Mouse (Mus musculus) natural killer cell, adult 2 months (primary cell): ENCODE data around the gene Sstr2.

Experiments
- DNase-seq, 2 experiments: peaks; one replicate each; pipeline ENCODE4 v3.0.0; 2022; ENCODE audit warnings: low spot score in 2 of 2

Sstr2 gene

DNA sequence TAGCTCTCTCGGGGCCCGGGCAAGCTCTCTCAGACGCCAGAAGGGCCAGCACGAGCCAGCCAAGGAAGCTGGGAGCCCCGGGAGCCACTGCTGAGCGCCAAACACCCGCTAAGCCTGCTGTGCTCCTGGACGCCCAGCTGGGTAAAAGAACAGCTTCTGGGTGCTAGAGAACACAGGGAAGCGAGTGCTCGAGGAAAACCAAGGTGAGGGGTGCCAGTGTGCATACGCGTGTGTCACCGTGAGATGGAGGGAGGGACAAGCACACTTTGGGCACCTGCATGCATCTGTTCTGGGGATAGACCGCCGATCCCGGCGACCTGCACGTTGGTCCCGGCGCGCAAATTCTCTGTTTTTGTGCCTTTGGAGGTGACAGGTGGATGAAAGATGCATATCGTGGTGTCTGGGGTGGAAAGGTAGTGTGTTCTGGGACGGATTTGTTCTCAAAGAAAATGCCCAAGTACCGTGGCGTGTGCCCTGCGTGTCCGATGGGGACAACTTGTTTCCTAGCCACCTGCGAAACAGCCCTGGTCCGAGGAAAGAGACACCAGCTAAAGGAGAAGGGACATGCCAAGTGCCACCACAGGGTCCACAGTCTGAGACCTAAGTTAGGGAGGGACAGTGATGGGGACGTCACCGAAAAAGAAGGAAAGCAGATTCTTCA, 408 bp downstream of the Sstr2 start:
- no peak for DNase-seq

DNA sequence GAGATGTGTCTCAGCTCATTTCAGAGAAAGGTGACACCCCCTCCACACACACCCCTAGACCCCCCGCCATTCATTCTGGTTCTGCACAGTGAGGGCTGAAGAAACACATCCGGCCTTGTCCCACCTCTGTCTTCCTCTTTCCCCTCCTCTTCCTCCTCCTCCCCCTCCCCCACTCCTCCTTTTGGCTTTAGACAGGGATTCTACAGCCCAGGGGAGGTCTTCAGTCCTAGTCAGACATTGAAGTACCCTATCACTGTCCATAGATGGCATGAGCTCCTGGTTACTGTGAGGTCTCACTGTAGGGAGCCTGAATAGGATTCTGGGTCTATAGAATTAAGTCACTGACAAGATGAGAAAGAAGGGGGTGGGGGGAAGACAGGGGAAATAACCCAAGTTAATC, 1.9 kb downstream of the Sstr2 start:
- DNase-seq, result no peak

DNA sequence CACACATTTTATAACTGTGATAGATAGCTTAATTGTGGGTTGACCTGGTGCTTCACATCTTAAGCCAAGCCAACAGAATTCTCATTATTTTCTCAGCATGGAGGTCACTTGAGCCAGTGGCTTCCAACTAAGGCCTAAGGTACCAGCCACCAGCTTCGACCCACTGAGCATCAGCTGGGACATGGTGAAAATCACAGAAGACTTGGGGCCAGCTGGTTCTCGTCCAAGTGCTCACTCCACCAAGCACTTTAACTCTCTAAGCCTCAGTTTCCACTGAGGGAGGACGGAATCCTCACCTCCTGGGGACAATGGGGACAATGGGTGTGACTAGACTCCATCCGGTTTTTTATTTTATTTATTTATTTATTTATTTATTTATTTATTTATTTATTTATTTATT, 2.9 kb downstream of the Sstr2 start:
- DNase-seq, result no peak

DNA sequence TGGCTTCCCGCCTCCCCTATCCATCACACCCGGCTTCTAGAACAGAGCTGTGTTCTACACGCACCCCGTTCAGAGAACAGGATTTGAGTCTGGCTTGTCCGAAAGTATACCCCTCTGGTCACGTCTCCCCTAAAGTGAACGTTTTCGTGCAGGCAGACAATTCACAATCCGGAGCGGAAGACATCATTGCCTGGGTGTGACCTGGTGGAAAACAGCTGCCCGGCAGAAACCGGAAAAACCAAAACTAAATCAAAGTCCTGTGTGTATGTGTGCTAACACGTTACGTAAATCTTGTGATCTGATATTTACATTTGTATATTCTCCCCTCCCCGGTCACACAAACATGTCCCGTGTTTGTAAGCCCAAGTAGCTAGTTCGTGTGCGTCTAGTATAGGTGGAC, 6.3 kb downstream of the Sstr2 start:
- no peak for DNase-seq

DNA sequence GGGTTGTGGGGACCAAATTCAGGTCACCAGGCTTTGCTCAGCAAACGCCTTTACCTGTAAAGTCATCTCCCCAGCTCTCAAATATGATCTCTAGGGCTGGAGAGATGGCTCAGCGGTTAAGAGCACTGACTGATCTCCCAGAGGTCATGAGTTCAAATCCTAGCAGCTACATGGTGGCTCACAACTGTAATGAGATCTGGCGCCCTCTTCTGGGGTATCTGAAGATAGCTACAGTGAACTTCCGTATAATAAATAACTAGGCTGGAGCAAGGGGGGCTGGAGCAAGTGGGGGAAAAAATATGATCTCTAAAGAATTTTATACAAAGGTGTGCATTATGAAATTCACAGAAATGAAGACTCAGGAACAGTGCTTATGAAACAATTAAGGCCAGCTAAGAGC, 8.6 kb downstream of the Sstr2 start:
- DNase-seq, result no peak

DNA sequence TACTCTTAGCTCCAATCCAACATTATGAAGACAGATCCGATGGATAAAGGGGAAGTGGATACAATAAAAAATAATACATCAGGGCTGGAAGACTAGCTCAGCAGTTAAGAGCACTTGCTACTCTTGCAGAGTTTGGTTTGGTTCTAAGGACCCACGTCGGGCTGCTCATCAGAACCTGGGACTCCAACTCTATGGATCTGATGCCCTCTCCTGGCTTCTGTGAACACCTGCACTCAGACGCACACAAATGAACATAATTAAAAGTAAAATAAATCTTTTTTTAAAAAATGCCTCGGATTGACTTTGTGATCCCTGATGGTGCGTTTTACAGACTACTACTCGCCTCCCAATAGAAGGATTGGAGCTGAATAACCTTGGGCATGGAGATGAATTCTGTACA, 11.5 kb downstream of the Sstr2 start:
- DNase-seq, result no peak

DNA sequence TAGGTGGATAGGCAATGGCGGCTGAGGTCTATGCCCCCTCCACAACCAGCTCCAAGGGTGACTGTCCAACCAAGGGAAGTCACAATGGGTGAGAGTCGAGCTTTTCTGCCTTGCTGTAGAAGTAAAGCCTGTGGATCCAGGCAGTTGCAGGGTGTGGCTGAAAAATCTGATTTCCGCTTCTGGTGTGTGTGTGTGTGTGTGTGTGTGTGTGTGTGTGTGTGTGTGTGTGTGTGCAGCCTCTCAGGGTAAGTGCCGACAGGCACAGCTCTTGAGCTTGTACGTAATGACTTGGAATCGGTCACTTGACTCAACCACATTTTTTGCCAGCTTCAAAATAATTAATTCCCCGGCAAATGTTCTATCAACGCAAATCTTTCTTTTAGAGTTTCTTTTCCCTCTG, 12.2 kb downstream of the Sstr2 start:
- no peak for DNase-seq

DNA sequence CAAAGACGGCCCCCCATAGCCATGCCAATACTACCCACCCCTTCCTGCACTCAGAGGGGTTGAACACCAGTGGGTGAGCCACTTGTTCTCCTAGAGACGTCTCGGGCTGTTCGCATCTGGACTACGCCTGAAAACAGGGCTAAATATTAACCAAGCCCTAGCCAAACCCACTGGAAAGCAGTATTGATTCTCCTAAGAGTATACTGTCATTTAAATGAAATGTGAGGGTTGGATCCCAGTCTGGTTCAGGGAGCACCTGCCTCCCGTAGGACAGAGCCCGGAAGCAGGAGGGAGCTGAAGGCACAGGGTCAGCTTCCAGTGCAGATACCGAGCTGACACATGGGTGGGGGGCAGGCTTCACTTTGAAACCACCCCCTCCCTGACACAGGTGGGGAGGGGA, 12.7 kb downstream of the Sstr2 start:
- DNase-seq, result no peak

DNA sequence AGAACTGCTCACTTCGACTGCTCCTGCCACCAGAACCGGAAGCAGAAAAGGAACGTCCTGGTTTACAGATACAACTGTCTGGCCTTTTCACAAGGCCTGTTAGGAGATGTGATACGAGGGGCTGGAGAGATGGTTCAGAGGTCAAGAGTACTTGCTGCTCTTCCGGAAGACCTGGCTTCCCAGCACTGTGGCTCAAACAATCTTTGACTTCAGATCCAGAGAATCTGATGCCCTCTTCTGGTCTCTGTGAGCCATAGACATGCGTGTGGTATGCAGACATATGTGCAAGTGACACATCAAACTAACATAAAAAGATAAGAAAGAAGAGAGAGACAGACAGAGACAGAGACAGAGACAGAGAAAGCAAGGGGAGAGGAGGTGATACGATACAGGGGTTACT, 13.2 kb downstream of the Sstr2 start:
- no peak for DNase-seq

DNA sequence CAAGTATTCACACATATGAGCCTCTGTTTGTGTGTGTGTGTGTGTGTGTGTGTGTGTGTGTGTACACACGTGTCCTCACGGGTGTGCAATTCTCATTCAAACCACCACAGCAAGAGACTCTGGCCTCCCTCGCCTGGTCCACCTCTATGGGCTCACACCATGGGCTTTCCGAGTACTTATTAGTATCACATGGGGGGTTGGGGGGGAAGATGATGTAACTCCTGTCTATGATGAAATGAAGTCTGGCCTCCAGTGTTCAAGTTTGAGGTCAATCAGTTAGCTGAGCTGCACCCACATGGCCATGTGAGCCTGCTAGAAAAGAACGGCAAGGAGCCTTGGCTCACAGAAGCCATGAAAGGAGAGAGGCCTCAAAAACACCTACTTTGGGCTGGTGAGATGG, 14.3 kb downstream of the Sstr2 start:
- no peak for DNase-seq

DNA sequence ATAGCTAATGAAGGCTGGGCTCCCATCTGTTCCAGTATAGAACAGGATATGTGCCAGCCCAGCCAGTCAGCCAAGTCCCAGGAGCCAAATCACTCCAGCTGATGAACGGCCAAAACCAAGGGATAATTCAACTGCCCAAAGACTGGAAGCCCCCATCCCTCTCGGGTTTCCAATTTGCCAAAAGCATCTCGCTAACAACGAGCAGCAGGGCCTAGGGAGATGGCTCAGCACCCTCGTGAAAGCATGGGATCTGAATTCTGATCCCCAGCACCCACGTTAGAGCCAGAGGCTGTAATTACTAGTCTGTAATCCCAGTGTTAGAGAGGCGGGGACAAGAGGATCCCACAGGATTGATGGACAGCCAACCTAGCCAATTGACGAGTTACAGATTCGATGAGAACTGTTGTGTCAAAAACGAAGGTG, 15.6 kb downstream of the Sstr2 start:
- DNase-seq, result no peak

DNA sequence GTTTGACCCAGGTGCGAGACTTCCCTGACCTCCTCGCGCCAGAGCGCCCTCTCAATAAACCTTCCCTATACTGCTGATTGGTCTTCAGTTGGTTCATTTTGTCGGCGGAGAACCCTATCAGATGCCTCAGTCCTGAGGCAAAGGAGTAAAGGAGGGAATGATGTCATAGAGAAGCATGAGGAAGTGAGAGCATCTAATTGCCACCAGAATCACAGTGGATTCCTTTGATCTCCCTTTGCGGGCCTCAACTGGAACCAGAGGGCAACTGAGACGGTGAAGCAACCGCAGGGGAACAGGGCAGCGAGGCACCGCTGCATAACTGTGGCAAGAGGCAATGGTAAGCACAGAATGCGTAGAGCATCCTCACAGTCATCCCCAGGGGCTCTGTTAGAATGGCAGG, 19.5 kb downstream of the Sstr2 start:
- no peak for DNase-seq

DNA sequence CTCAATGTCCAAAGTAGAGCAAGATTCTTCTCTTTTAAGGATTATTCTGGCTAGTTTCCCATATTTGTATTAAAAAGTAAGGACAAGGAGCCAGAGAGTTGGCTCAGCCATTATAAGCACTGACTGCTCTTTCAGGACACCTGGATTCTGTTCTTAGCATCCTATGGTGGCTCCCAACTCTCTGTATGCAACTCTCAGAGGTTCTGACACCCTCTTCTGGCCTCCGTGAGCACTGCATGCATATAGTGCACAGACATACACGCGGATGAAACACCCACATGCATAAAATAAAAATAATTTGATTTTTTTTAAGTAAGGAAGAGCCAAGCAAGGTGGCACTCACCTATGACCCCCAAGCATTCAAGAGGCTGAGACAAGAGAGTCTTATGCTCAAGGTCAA, 26.0 kb downstream of the Sstr2 start:
- no peak for DNase-seq

DNA sequence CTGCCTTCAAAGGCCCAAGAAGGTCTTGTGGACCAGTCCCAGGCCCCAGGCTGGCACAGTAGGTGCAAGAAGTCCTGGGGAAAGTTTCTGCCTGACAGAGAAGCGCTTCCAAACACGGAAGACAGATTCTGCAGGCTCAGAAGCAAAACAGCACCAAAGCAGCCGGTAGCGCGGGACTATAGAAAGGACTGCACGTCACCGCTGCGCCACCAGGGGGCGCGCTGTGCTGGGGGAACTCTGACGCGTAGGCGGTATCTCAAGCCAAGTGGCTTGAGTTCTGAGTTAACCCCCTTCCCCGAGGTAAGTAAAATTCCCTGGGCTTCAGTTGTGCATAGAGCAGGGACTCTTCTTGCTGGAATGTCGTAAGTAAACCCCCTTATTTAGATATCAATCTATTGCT, 29.0 kb downstream of the Sstr2 start:
- DNase-seq, result peak; percentile 71 to 81

DNA sequence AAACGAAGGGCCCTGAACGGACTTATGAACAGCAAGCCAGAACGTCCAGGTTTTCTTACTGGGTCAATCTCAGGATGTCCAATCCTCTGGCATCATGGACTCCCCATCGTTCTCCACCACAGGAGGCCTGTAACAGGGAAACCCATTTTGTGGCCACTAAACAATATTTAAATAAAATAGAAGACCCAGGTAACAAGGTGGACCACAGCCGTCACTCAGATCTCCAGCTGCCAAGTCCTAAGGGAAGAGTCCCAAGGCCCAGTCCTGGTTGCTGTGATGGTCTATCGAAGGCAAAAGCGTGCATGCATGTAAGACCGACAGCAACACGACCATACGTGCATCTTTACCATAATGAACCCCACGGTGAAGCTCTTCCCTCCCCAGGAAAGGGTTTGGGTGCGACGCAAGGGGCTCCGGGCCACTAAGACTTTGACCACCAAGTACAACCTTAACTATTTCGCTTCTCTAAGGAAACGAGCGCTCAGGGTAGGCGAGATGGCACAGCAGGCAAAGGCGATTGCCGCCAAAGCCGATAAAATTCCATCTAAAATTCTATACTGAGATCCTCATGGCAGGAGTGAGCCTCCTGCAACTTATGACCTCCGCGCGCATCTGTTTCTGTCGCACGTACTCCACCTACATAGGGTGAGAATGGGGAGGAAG, 29.7 kb downstream of the Sstr2 start, which contains the start of gene Cog1:
TSS of gene Cog1 (plus strand) at position 480 of the 663 bp plus-strand sequence.
- DNase-seq, result no peak

DNA sequence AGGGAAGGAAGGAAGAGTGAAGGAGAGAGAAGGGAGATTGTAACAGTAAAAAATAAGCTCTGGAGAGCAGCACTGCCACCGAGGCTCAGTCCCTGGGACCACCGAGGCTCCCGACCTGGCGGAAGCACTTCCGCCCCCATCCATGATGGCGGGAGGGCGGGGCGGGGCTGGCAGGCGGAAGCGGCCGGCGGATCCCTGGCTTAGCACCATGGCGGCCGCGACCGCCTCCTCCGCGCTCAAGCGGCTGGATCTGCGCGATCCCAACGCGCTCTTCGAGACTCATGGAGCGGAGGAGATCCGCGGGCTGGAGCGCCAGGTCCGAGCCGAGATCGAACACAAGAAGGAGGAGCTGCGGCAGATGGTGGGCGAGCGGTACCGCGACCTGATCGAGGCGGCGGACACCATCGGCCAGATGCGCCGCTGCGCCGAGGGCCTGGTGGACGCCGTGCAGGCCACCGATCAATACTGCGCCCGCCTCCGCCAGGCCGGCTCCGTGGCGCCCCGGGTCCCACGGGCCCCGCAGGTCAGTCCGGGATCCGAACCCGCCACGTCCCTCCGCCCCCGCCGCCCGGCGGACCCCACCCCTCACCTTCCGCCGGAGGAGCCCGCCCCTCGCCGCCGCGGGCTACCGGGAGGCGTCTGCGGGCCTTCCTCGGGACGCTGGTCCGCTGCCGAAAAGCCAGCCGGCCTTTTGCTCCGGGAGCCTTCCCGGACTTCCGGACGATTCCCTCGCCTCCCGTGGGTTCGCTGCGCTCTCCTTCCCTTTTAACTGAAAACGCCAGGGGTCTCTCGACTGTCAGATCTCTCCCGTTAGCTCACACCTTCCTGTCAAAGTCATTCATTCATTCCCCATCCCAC, 30.4 kb downstream of the Sstr2 start, which contains the start of gene Slc39a11:
TSS of gene Slc39a11 (minus strand) at position 727 of the 858 bp plus-strand sequence.
- peak; percentile 42 to 57 for DNase-seq

DNA sequence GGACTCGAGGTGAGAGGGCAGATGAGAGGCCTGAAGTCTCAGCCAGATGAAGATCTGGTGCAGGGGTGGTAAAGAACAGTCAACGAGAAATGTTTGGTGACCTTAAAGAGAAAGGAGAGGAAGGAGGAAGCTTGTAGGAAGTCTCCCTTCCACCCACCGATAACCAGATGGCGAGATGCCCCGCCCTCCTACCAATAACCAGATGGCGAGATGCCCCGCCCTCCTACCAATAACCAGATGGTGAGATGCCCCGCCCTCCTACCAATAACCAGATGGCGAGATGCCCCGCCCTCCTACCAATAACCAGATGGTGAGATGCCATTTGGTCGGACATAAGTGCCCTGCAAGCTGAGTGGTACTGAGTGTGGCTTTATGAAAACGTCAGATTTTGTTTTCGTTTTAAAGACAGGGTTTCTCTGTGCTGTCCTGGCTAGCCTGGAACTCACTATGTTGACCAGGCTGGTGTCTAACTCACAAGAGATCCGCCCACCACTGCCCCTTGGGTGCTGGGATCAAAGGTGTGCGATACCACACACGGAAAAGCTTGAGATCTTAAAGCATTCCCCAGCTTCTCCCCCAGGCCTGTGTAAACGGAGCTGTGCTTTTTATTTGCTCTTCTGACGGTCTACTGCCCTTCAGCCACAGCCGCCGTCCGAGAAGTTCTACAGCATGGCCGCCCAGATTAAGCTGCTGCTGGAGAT, 32.2 kb downstream of the Sstr2 start:
- DNase-seq, result peak in 1 of 2 experiments; percentile 17

DNA sequence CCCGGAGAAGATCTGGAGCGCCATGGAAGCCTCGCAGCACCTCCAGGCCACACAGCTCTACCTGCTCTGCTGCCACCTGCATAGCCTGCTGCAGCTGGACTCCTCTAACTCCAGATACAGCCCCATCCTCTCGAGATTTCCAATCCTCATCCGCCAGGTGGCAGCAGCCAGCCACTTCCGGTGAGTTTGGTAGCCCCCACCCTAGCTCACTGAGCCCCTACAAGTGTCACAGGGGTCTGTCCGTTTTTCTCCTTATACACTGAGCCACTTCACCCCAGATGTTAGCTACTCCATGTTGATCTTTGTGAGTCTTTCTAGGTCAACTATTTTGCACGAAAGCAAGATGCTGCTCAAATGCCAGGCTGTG, 32.7 kb downstream of the Sstr2 start:
- DNase-seq, result no peak

DNA sequence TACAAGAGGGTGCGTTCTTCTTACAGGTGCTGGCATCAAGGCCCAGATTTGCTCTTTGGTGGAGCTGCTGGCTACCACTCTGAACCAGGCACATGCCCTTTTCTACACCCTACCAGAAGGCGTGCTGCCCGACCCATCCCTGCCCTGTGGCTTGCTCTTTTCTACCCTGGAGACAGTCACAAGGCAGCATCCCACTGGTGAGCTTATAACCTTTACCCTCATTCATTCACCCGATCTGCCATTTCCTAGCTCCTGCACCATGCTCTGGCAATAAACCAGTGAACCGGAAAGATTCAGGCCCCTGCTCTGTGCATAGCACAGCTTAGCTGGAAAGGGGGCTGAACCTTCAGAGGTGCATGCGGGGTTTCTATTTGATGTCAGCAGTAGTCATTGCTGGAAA, 33.4 kb downstream of the Sstr2 start:
- DNase-seq, result no peak

DNA sequence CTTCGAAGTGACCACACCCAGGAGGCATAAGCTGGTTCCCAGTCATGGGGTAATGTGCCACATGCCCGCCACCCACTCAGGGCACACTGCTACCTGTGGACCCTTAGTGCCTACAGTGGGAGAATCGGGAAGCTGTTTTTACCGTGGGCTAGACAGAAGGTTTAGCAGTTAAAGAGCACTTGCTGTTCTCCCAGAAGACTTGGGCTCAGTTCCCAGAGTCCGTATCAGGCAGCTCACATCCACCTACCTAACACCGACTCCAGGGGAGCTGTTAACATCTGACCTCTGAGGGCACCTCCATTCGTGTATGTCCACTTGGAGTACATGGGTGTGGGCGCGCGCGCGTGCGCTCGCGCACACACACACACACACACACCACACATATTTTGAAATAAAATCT, 35.0 kb downstream of the Sstr2 start:
- DNase-seq, result no peak

DNA sequence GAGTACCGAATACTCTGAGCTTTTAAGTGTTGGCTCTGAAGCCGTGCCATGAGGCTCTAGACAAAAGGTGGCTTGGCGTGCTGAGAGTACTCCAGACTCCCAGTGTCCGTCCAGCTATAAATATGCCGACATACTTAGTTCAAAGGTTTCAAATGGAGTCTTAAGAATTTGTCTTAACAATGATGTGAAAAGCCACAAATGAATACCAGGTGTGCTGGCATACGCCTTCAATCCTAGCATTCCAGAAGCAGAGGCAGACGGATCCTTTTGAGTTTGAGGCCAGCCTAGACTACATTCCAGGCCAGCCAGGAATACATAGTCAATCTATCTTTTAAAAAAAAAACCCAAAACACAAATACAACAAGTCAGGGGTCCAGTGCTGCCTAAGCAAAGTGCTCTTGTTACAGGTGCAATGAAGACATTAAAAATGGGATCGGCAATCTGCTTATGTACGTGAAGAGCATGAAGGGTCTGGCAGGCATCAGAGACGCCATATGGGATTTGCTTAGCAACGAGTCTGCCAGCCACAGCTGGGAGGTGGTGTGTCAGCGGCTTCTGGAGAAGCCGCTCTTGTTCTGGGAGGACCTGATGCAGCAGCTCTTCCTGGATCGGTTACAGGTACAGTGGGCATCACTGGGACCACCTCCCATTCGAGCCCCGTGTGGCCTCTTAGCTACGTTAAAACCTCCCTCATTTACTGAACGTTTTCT, 35.6 kb downstream of the Sstr2 start:
- no peak for DNase-seq
